Mouse (Mus musculus) spleen, adult 2 months (tissue): ENCODE results near the gene Ttc38. TPM values are rescaled to one million over a fixed set of nuclear protein-coding genes. Genes with fewer than 3 reads are reported as not detected.
A peak's percentile ranks its signal among the peaks of the same experiment; 100 is the strongest.

Source experiments
- DNase-seq, 2 experiments: peaks; one replicate each; pipeline versions ENCODE4 v3.0.0 to v3.0.0-alpha.2; 2012 to 2021; ENCODE audit warnings: low spot score in 2 of 2, low read depth in 1 of 2
- H3K27ac ChIP-seq: fragments of 200-500 bp; 2 replicates; pipeline ENCODE4 v1.5.1; 2012; ENCODE audit warnings: low read length, inconsistent platforms; ENCODE audit not compliant: insufficient read depth
- H3K27me3 ChIP-seq: fragments of 200-500 bp; 2 replicates; pipeline ENCODE4 v1.6.1; 2012; ENCODE audit warnings: mild to moderate bottlenecking, moderate library complexity, low read length, inconsistent platforms; ENCODE audit not compliant: control insufficient read depth, insufficient read depth
- H3K36me3 ChIP-seq: fragments of 200-500 bp; 2 replicates; pipeline ENCODE4 v1.6.1; 2012; ENCODE audit warnings: mild to moderate bottlenecking, low read length, inconsistent platforms; ENCODE audit not compliant: control insufficient read depth, insufficient read depth
- H3K4me1 ChIP-seq: fragments of 200-500 bp; 2 replicates; pipeline ENCODE4 v1.6.1; 2011; ENCODE audit warnings: inconsistent platforms; ENCODE audit not compliant: control insufficient read depth, insufficient read depth, insufficient read length
- H3K4me3 ChIP-seq: fragments of 200-500 bp; 2 replicates; pipeline ENCODE4 v1.5.1; 2011; ENCODE audit warnings: mild to moderate bottlenecking, inconsistent platforms; ENCODE audit not compliant: insufficient read depth, insufficient read length; ENCODE audit errors: extremely low read depth
- CTCF ChIP-seq: fragments of 200-500 bp; IDR thresholded peaks from 2 replicates; pipeline ENCODE4 v1.5.1; 2011; ENCODE audit warnings: mild to moderate bottlenecking, inconsistent platforms; ENCODE audit not compliant: insufficient read depth, insufficient read length, insufficient replicate concordance; ENCODE audit errors: extremely low read depth
- POLR2A ChIP-seq: fragments of 200-500 bp; IDR thresholded peaks from 2 replicates; pipeline ENCODE4 v1.6.1; 2011; ENCODE audit warnings: low read depth, low read length, inconsistent platforms
- WGBS: fragments of 180-500 bp; shearing (Covaris S2); methylation state at CpG from one replicate; pipeline ENCODE4 v1.1.7; 2018; 5-methylcytosine and 5-hydroxymethylcytosine counted together
- polyA plus RNA-seq: library from polyadenylated mRNA; depleted of rRNA; stranded (reverse); fragments of >200 nt; gene quantifications from 2 replicates; pipeline ENCODE4 v1.2.3, GENCODE M21; 2012; rRNA removed

Ttc38 gene
- polyA plus RNA-seq, 1 experiment: 4.9 TPM

- no peak for TF ChIP-seq POLR2A
- TF ChIP-seq CTCF: no peak
- no peak overlapping the region for H3K27ac ChIP-seq
- no peaks in the 10 kb centered on the region for H3K27me3 ChIP-seq
- DNase-seq: no peak
- 86% methylated on average over 8 of the region's 8 CpGs for WGBS
- no peaks in the 10 kb centered on the region for H3K4me1 ChIP-seq
- no peak overlapping the region for H3K4me3 ChIP-seq
- peaks cover 6% of the 10 kb centered on the region for H3K36me3 ChIP-seq
These were observed 68.2 kb downstream of the Ttc38 start for GRCm38 (mm10) chr15:85900318-85900717.

- TF ChIP-seq CTCF (no peak), POLR2A (no peak)
- Histone ChIP-seq H3K4me1 (no peaks in the 10 kb centered on the region), H3K4me3 (no peak overlapping the region), H3K36me3 (peaks cover 6% of the 10 kb centered on the region), H3K27me3 (no peaks in the 10 kb centered on the region), H3K27ac (no peak overlapping the region)
- no peak for DNase-seq
- WGBS: 86% methylated on average over 12 of the region's 12 CpGs
These were observed 68.7 kb downstream of the Ttc38 start for GRCm38 (mm10) chr15:85900801-85901200.

- DNase-seq: no peak
- H3K4me3 ChIP-seq: no peak overlapping the region
- TF ChIP-seq CTCF (no peak), POLR2A (no peak)
- no peaks in the 10 kb centered on the region for H3K27me3 ChIP-seq
- H3K27ac ChIP-seq: no peak overlapping the region
- H3K4me1 ChIP-seq: no peaks in the 10 kb centered on the region
- H3K36me3 ChIP-seq: no peaks in the 10 kb centered on the region; the same call in 1 of the 2 replicates
- WGBS: 77% methylated on average over 10 of the region's 10 CpGs
These were observed 70.4 kb downstream of the Ttc38 start for GRCm38 (mm10) chr15:85902505-85902904.

GRCm38 (mm10) chr15:85903826-85904225 lies 71.7 kb downstream of the Ttc38 start:
- Histone ChIP-seq H3K4me1 (no peaks in the 10 kb centered on the region; the same call in 1 of the 2 replicates), H3K27ac (no peak overlapping the region), H3K27me3 (no peaks in the 10 kb centered on the region), H3K36me3 (no peaks in the 10 kb centered on the region), H3K4me3 (no peak overlapping the region)
- 69% methylated on average over 8 of the region's 8 CpGs for WGBS
- TF ChIP-seq CTCF: peak; percentile 12; the same call in 1 of the 2 replicates
- no peak for TF ChIP-seq POLR2A
- no peak for DNase-seq

Other genes with a start within 250 kb of the Ttc38 start
- 0.08 and 0.09 TPM in 2 replicates for gene Wnt7b, start 249.8 kb upstream of the Ttc38 start, polyA plus RNA-seq
- 0.06 and 0.14 TPM in 2 replicates for gene Ppara, start 97.3 kb upstream of the Ttc38 start, polyA plus RNA-seq
- 21.8 and 24.3 TPM in 2 replicates for gene Cdpf1, start 20.6 kb upstream of the Ttc38 start, polyA plus RNA-seq
- 0.01 and 0.02 TPM in 2 replicates for gene Pkdrej, start 10.6 kb upstream of the Ttc38 start, polyA plus RNA-seq
- gene Gtse1, start 27.4 kb downstream of the Ttc38 start, polyA plus RNA-seq: 5.2 and 9.5 TPM in 2 replicates
- gene Trmu, start 47.0 kb downstream of the Ttc38 start, polyA plus RNA-seq: 20.7 and 29.3 TPM in 2 replicates
- gene Celsr1, start 201.5 kb downstream of the Ttc38 start, polyA plus RNA-seq: 7.4 and 7.9 TPM in 2 replicates
- gene Gramd4, start 225.4 kb downstream of the Ttc38 start, polyA plus RNA-seq: 36.2 and 43.9 TPM in 2 replicates